Mouse (Mus musculus) forebrain, embryonic 16.5 days (tissue): ENCODE results near the gene P3h1. TPM values are rescaled to one million over a fixed set of nuclear protein-coding genes. Genes with fewer than 3 reads are reported as not detected.

ENCODE experiments used
- polyA plus RNA-seq: library from polyadenylated mRNA; unstranded; fragments of >200 nt; fragmentation: Nextera tagmentation; extraction: Ambion mirVana; gene quantifications from 2 replicates; pipeline ENCODE4 v1.2.1, GENCODE M21; 2015

The P3h1 gene
- polyA plus RNA-seq, 1 experiment from 2014 or later: 9.3 TPM

Other genes starting within 250 kb of the P3h1 start
- gene Slc2a1, start 124.2 kb upstream of the P3h1 start, polyA plus RNA-seq: 88.3 and 103 TPM in 2 replicates
- gene Zfp691, start 58.7 kb upstream of the P3h1 start, polyA plus RNA-seq: 3.7 and 6.1 TPM in 2 replicates
- gene Ermap, start 42.9 kb upstream of the P3h1 start, polyA plus RNA-seq: 0.16 and 0.54 TPM in 2 replicates
- 235 and 249 TPM in 2 replicates for gene Svbp, start 37.6 kb upstream of the P3h1 start, polyA plus RNA-seq
- gene Tmem269, start 14.7 kb upstream of the P3h1 start, polyA plus RNA-seq: 0.39 and 0.49 TPM in 2 replicates
- 27.9 and 30.1 TPM in 2 replicates for gene AU022252, start 203 bp upstream of the P3h1 start, polyA plus RNA-seq
- gene Cldn19, start 22.5 kb downstream of the P3h1 start, polyA plus RNA-seq: 0.08 and 0.09 TPM in 2 replicates
- 731 and 789 TPM in 2 replicates for gene Ybx1, start 61.7 kb downstream of the P3h1 start, polyA plus RNA-seq
- gene Ppih, start 87.6 kb downstream of the P3h1 start, polyA plus RNA-seq: 60.5 and 63.3 TPM in 2 replicates
- gene Ccdc30, start 182.6 kb downstream of the P3h1 start, polyA plus RNA-seq: 11.4 and 15.5 TPM in 2 replicates
- 16.2 and 16.4 TPM in 2 replicates for gene Ppcs, start 189.5 kb downstream of the P3h1 start, polyA plus RNA-seq
- 0.14 and 0.29 TPM in 2 replicates for gene Zmynd12, start 189.9 kb downstream of the P3h1 start, polyA plus RNA-seq